Mouse (Mus musculus) heart, postnatal 0 days (tissue): Measurements from ENCODE around the gene Metap1.

Experiments
- CTCF ChIP-seq: IDR thresholded peaks from 2 replicates; pipeline ENCODE4 v1.5.1; 2016; ENCODE audit warnings: antibody characterized with exemption, control low read depth, low read depth
- EP300 ChIP-seq: IDR thresholded peaks from 2 replicates; pipeline ENCODE4 v1.6.1; 2016; ENCODE audit warnings: antibody characterized with exemption, low read depth

- no peak for TF ChIP-seq CTCF
- no peak for TF ChIP-seq EP300
These were observed 10.8 kb upstream of the Metap1 start for GRCm38 (mm10) chr3:138499854-138500740.
